Mouse (Mus musculus) left cerebral cortex, adult 11 months (tissue): ENCODE data around the gene Srrm4.
"Not testable (repeated sequence)": the region's sequence is repeated elsewhere in the genome, so short reads cannot be mapped to it uniquely, and the experiment has no call there.

Source experiments
- DNase-seq: peaks from one replicate; pipeline ENCODE4 v3.0.0; 2022; ENCODE audit warnings: low spot score

Srrm4 gene

DNA sequence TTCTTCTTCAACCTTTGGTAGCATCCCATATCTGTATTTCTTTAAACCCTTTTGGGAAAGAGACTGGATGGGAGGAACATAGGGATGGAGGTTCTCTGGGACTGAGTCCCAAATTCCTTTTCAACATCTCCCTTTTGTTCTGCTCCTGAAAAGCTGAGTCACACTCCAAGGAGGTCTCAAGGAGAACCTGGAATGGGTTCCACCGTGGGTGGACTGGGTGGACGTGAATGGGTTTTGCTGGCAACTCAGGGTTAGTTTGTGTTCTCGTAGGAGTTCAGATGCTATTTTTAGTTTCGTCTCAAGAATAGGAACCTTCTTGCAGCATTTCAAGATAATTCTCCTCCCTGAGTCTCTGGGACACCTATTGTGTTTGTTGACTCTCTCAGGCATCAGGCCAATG, 151.4 kb downstream of the Srrm4 start:
- DNase-seq, result no peak

DNA sequence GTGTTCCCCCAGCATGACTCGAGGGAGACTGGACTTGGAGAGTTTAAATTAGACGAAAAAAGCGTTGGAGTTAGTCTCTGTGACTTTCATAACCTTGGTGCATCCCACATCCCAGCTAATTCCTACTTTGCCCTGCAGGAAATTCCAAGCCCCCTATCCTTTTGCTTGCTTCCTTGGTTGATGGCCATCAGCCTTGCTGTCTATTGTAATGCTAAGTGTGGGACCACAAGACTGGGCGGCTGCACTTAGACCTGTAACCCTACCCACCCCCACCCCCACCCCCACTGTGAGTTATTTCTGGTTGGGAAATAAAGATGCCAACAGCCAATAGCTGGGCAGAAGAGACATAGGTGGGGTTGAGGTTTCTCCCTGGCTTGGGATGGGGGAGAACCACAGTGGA, 153.3 kb downstream of the Srrm4 start:
- no peak for DNase-seq

DNA sequence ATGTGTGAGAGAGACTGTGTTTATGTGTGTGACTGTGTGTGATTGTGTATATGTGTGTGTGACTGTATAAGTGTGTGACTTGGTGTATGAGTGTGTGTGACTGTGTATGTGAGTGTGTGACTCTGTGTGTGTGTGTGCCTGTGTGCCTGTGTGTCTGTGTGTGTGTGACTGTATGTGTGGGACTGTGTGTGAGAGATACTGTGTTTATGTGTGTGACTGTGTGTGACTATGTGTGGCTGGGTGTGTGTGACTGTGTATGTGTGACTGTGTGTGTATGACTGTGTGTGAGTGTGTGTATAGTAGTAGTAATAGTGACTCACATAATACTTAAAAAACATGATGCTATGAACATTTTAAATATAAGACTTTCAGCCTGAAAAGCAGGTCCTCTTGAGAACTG, 155.5 kb downstream of the Srrm4 start:
- no peak for DNase-seq

DNA sequence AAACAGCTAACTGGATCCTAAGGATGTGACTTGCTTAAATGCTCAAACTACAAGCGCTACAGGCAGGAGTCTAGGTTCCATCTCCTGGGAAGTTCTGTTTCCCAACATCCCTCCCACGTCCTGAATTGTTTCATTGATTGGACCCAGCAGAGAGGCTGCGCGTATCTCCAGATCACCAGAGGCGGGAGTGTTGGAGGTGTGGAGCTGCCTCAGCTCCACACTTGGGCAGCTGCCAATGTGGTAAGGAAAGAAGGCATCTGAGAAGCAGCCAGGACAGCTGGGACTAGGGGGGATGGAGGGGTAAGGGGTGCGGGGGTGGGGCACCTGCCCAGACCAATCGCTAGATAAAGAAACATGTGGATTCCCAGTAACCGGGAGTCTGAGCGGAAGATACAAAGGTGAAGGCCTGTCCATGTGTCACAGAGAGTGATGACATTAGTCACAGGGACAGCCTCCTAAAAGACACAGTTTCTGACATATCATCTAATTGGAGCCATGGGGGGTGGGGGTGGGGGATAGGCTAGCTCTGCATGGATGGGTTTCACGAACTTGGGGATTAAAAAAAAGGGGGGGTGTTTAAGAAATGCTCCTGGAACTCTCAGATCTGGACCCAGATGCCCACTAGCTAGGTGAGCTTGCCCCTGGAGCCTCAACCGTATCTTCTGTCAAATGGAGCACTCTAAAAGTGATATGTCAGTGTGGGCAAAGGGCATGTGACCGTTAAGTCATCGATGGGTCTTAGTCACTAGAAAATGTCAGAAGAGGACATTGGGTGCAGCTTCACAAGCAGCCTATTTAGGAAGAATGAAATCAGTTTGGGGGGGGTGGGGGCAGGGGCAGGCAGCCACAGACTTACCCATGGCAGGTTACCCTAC, 156.4 kb downstream of the Srrm4 start:
- no peak for DNase-seq

DNA sequence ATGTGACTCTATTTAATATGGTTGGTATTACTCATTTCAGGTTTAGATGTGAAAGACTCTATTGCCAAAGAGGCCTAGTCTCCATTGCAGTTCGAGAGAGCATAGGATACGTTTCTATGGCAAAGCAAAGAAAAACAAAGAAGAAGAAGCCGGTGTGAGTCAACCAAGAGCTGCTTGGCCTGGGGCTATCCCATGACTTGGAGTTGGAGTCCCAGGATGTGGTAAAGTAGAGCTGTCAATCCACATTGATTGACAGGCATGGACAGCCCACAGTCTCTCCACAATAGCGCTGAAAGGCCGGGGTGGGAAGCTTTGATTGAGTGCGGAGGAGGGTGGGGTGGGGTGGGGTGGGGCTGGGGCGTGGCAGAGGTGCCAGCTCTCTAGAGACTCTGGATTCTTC, 158.7 kb downstream of the Srrm4 start:
- DNase-seq, result no peak

DNA sequence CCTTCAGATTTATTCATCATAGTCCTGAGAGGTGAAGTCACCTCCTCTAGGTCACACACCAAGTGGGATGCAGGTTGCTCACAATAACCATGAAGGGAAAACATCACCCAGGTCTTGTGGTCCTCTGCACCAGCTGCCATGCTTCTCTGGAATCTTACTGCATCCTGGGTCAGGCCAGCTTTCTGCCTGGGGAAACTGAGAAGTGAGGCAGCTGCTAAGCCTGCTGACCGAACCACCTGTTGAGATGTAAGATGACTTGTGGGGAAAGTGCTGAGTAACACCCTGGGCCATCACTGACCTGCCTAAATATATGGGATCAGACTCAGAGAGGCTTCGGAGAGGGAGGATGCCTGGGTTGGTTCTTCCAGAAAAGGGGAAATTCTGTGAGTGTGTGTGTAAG, 164.9 kb downstream of the Srrm4 start:
- DNase-seq, result no peak

DNA sequence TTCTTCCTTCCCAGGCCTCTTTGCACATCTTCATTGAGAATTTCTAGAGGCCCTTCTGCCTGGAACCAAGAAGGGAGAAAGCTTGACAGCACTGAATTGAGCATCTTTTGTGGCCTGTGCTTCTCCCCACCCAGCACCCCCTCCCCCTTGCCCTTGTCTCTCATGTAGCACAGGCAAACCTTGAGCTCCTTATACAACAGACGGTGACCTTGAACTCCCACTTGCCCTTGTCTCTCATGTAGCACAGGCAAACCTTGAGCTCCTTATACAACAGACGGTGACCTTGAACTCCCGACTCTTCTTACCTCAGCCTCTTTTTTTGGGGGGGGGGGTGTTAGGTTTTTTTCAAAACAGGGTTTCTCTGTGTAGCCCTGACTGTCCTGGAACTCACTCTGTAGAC, 165.9 kb downstream of the Srrm4 start:
- not testable (repeated sequence) for DNase-seq

DNA sequence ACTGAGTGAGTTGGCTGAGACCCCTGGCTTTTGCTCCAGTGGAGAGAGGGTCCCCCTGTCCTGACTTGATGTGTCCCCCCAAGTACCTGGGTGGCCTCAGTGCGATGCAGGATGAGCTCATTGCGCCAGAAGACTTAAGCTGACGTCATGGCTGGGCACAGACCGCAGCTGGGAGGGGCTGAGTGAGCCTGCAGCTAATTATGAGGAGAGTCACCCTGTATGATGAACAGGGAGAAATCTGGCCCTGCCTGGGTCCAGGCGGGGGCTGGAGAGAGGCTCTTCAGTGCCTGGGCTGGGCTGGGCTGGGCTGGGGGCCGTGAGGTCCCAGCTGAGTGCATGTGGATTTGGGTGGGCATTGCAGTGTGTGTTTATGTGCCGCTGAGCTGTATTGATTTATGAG, 166.3 kb downstream of the Srrm4 start:
- no peak for DNase-seq

DNA sequence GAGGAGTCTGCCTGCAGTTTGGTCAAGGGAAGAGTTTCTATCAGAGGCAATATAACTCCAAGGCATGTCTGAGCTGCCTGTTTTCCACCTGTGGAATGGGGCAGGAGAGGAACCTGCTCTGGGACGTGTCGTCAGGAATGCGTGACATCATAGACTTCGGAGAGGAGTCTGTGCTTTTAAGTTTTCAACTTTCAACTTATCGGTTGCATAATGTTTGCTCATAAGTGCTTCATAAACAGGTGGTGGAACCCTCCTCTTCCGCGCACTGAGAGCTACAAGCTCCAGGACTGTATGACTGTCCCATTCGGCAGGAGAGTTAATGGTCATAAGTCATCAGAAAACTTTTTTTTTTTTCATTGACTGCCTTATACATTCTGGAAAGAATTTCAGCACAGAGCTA, 167.9 kb downstream of the Srrm4 start:
- no peak for DNase-seq

DNA sequence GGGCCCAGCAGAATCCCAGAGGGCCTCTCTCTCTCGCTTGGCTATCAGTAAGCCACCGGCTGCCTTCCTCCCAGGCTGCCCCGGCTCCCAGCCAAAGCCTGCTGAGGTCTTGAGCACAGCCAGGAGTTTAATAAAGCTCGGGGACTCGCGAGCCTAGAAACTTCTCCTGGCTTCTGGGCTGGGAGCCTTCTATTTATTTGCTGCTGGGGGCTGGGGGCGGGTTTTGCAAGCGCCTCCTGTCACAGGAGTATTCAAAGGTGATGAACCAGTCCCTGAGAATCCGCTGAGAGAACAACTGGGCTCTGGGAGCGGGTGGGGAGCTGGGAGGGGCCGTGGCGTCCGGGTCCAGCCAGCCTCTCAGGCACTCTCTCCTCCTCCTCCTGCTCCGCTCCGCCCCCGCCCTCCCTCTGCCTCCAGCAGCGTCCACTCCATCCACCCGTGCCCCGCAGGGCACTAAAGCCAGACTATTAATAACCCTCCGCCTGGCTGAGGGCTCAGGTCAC, 168.9 kb downstream of the Srrm4 start, which contains the start of gene Hspb8:
Gene Hspb8 (minus strand): TSS at position 166 of the 503 bp plus-strand sequence.
- no peak for DNase-seq

DNA sequence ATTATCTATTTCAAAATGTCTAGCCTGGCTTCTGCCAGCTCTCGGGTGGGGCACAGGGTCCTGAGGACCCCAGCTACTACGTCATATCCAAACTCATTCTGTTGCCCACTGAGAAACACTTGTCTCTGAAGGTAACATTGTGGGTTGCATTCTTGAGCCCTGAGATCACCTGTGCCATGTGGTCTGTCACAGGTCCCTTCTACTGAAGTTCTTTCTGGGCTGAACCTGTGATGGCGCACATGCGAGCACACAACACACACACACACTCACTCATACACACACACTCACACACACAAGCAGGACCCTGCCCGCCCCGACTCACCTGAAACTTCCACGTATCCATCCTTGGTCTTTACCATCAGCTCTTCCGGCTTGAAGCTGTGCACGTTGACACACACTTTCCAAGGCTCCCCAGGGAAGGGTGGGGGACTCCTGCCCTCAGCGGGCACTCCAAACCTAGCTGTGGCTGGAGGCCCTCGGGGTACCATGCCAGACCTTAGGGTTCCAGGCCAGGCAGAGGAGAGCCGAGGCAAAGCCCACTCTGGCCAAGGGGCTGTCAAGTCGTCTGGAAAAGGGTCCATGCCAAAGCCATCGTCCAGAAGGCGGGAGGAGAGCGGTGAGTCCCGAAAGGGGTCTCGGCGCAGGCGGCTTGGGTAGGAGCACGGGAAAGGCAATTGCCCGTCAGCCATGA, 169.7 kb downstream of the Srrm4 start:
- DNase-seq, result no peak

DNA sequence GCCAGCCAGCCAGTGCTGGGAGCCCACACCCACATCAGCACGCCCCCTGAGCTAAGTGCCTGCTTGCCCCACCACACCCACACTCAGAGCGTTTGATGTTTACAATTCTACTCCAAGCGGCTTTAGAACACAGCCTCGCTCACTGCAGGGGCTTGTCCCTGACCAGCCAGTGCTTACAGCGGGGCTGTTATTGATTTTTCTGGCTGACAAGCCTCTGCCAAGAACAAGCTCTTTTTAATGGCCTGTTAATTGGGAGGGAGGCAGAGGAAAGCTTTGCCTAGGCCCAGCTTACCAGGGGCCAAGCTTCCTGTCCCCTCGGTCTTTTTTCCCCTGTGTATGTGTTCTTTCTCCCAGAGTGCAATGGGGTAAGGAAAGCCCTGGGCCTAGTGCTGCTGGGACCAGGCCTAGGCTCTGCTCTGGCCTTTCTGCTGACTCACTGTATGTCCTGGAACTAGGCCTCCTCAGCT, 170.8 kb downstream of the Srrm4 start:
- DNase-seq, result no peak

DNA sequence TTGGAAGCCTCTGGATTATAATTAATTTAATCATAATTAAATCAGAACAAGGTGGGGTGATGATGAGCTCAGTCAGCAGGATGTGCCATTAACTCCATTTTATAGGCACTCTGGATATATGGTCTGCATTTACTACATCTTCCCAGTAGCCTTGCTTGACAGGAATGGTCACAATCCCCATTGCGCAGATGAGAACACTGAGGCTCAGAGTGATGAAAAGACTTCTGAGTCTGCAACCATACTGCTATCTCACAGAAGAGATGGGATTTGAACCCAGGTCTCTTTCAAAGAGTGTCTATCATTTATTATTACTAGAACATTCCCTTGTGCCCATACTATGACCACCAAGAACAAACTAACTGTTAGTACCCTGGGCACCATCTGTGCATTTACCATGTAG, 171.4 kb downstream of the Srrm4 start:
- no peak for DNase-seq

DNA sequence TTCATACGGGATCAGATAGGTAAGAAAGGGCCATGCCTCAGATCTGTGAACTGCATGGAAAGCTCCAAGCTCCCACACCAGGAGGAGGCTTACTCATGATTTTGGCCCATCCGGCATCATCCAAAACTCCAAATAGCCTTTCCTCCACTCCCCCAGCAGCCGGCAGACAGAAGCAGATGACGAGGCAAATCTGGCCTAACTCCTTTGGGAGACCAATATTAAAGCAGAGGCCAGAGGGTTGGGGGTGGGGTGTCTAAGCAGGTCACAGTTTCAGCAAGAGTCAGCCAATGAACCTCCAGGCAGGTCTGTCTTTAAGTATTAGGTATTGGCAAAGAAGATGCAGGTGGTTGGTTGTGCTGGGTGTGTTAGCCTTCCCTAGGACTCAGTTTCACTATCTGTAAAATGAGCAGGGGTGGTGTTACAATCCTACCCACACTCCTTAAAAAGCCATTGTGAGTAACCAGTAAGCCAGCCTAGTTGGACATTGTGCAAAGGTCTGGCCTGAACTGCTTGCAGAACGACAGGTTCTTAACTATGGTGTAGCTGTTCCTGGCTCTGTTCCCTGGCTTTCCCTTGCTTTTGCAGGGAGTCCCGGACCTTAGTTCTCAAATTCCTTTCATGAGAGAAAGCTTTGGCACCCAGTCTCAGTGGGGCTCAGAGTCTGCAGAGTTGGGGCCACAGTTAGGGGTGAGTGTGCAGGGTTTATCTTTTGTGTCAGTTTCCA, 172.1 kb downstream of the Srrm4 start:
- no peak for DNase-seq

DNA sequence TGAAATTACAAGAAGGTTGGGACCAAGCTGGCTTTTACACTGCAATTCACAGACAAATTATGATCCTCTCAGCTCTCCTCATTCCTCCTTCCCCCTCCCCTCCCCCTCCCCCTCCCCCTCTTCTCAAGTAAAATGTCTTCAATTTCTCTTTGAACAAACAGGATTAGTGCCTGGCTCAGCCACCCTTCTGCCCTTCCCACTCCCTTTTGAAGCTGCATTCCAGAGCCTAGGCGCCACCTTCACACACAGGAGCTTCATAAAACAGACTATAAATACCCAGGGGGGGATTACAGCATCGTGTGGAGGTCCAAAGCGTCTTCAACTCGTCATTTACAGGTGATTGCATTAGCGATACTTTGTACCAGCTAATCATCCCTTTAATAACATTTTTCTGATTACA, 175.4 kb downstream of the Srrm4 start:
- no peak for DNase-seq

DNA sequence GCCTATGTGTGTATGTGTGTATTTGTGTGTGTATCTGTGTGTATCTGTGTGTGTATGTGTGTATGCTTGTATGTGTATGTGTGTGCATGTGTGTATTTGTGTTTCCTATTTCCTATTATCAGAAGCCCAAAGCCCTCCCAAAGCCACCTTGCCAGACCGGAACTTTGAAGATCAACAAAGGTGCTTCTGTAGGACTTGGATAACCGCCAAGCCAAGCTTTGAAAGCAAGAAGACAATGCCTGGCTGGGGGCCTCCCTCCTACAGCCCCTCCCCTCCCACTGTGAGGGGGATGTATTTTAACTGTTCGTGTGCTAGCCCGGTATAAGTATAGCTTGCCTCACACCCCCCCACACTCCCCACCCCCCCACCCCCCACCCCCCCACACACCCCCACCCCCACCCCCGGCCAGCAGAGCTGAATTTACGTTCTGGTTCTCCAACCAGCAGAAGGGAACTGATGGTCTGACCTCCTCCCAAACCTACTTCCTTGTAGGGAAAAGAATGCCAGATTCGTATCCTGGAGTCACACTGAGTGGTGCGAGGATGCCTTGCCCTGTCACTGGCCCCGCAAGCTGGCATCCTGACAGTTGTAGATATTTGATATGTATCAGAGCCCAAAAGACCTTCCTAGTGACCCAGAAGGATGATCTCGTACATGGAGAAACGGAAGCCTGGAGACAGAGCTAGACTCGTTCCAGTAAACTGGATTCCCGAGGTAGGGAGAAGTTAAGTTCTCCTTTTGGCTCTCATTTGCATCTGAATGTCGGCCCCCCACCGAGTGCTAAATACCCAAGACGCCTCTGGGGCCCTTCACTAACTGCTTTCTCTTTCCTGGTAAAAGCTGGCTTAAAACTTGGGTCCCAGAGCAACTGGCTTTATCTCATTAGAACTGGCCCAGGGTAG, 181.7 kb downstream of the Srrm4 start:
- DNase-seq, result no peak

DNA sequence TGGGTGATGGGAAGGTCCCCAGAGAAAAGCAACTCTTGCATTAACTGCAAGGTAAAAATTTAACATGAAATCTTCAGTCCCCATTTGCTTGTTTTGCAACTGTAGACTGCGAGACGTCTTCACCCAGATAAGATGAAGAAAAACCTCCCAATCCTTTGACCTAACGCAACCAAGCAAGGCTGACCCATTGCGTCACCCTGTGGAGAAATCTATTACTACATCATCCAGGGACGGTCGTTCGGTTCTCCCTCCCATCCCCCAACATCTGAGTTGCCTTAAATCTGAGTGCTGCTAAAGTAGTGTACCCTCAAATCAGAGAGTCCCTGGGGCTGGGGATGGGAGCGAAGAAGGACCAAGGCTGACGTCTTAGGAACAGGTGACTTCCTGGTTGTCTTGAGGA, 182.7 kb downstream of the Srrm4 start:
- DNase-seq, result no peak

DNA sequence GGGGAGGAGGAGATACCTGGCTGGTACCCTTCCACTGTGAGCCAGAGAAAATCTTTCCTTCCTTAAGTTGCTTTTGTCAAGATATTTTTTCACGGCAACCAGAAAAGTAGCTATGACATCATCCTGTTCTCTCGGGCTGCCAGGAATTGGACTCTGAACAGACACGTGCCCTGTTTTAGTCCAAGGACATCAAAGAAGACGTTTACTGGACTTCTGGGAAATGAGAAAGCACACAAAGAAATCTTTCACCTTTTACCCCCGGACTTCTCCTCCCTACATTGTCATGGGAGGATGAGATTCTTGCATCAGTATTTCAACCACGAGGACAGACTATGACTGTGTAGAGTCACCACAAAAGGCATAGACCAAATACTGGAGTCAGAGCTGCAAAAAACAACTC, 183.7 kb downstream of the Srrm4 start:
- DNase-seq, result no peak

DNA sequence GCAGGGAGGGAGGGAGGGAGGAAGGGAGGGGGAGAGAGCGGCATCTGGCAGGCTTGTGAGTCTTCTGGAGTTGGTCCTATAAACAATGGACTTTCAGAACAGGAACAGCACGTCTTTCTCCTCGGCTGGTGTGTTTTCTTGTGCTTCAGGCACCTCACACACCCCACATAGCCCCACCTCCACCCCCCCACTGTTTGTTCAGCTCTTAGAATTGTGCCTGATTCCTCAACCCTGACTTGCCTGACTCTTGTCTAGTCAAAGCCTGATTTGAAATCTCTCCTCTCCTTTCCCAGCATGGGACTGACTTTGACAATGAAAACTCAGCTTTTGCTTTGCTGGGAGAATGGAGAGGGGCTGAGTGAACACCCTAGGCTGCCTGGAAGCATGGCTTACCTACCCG, 184.3 kb downstream of the Srrm4 start:
- no peak for DNase-seq

DNA sequence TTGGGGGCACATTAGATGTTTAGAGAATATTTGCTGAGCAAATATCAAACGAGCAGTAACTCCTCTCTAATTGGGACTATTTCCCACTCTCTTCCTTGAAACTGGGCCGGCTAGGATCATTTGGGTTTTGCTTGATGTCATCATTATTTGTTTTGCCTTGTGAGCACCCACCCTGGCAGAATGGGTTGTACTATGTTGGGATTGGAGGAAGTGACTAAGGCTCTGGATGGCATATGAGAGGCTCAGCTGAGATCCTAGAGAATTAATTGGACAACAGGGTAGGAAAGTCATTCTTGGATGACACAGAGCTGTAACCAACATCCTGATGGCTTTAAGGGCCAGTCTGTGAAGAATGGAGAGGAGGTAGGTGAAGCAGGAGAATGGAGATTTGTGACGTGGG, 185.1 kb downstream of the Srrm4 start:
- no peak for DNase-seq

DNA sequence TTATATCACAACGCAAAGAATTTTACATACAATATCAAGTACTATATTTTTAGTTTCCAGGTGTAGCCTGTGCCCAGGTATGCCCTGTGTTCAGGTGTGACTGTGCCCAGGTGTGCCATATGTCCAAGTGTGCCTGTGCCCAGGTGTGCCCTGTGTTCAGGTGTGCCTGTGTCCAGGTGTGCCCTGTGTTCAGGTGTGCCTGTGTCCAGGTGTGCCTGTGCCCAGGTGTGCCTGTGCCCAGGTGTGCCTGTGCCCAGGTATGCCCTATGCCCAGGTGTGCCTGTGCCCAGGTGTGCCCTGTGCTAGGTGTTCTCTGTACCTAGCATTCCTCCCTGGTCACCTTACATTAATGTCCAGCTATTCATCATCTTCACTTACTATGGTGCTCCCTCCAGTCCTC, 185.7 kb downstream of the Srrm4 start:
- no peak for DNase-seq

DNA sequence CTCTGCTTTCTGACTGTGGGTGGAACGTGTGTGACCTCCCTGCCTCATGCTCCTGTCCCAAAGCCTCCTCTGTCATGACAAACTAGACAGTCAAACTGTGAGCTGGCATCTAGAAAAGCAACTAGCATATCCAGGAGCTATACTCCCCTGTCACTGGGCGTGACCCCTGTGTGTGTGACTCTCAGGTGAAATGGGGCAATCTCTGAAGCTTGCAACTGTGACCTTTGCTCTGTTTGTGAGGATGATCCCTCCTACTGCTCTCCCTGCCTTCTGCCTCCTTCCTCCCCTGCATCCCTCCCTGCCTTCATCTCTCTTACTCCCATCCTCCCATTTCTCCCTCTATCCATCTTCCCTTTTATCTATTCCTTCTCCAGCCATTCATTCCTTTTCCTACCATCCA, 187.6 kb downstream of the Srrm4 start:
- no peak for DNase-seq
